Mouse (Mus musculus): ENCODE measurements at regions not wholly inside any gene's neighbourhood (a gene's known extent, or its start where the extent isn't known, plus 50 kb on each side); places are given as distances from the start of the nearest gene placed in this dataset.

- Histone ChIP-seq H3K27me3 (ENCODE audit: control insufficient read depth in 1 of 2, insufficient read depth in 2 of 2, low read length in 2 of 2) (no peaks in the 10 kb centered on the region), H3K79me2 (ENCODE audit: control insufficient read depth, insufficient read depth, low read length, poor library complexity) (no peaks in the 10 kb centered on the region), H3K4me3 (ENCODE audit: control insufficient read depth in 1 of 2, insufficient read depth in 1 of 2, low read depth in 2 of 2, low read length in 2 of 2) (no peak overlapping the region), H3K36me3 (ENCODE audit: control insufficient read depth in 1 of 2, insufficient read depth in 2 of 2, low read length in 2 of 2) (no peaks in the 10 kb centered on the region), H3K4me1 (ENCODE audit: control insufficient read depth in 1 of 2, insufficient read depth in 2 of 2, low read length in 2 of 2) (no peaks in the 10 kb centered on the region), H3K9me3 (replicated peaks; ENCODE audit: insufficient read depth, low read length) (no peaks in the 10 kb centered on the region), H3K27ac (ENCODE audit: control insufficient read depth, low read depth, low read length) (no peak overlapping the region), H3K9ac (ENCODE audit: control insufficient read depth, low read depth, low read length, poor library complexity, severe bottlenecking) (no peak overlapping the region)
- TF ChIP-seq CHD1 (IDR thresholded peaks at IDR 0.05; ENCODE audit: low read depth, low read length): no peak
- TF ChIP-seq POLR2AphosphoS2 (IDR thresholded peaks at IDR 0.05; ENCODE audit: low read length): no peak
- TF ChIP-seq ZMIZ1 (IDR thresholded peaks at IDR 0.05; ENCODE audit: low read depth, low read length): no peak
- TF ChIP-seq ZC3H11A (IDR thresholded peaks at IDR 0.05; ENCODE audit: low read depth, low read length): no peak
- no peak for TF ChIP-seq MAFK (IDR thresholded peaks at IDR 0.05; ENCODE audit: borderline replicate concordance, low read depth, low read length)
- no peak for TF ChIP-seq GABPA (IDR thresholded peaks at IDR 0.05; ENCODE audit: low read depth, low read length)
- no peak for TF ChIP-seq TCF12 (IDR thresholded peaks at IDR 0.05; ENCODE audit: low read depth, low read length)
- no peak for TF ChIP-seq USF1 (IDR thresholded peaks at IDR 0.05; ENCODE audit: low read depth, low read length)
- TF ChIP-seq KAT2A (conservative IDR thresholded peaks at IDR 0.05; ENCODE audit: low read depth, low read length): no peak
- TF ChIP-seq HCFC1 (IDR thresholded peaks at IDR 0.05; ENCODE audit: low read depth, low read length): no peak
- TF ChIP-seq MXI1 (IDR thresholded peaks at IDR 0.05; ENCODE audit: low read depth, low read length): no peak
- TF ChIP-seq CTCF (IDR thresholded peaks at IDR 0.05 in 2 of 3, conservative IDR thresholded peaks at IDR 0.05 in 1 of 3; ENCODE audit: control insufficient read depth in 1 of 3, insufficient read depth in 1 of 3, low read depth in 2 of 3, low read length in 3 of 3, poor library complexity in 1 of 3, severe bottlenecking in 1 of 3): no peak
- TF ChIP-seq UBTF (IDR thresholded peaks at IDR 0.05; ENCODE audit: borderline replicate concordance, insufficient read depth, low read depth, low read length): no peak
- no peak for TF ChIP-seq CHD2 (IDR thresholded peaks at IDR 0.05; ENCODE audit: low read length)
- no peak for TF ChIP-seq GATA1 (IDR thresholded peaks at IDR 0.05; ENCODE audit: low read depth, low read length)
- no peak for TF ChIP-seq RAD21 (IDR thresholded peaks at IDR 0.05; ENCODE audit: low read depth, low read length)
- TF ChIP-seq TAL1 (IDR thresholded peaks at IDR 0.05; ENCODE audit: low read length): no peak
- DNase-seq (ENCODE audit: low read depth, low spot score): no peak
Observed at GRCm38 (mm10) chr6:117510026-117510425, 331.0 kb upstream of the Zfp637 start.

GRCm38 (mm10) chr6:117514831-117515230 lies 326.1 kb upstream of the Zfp637 start:
- Histone ChIP-seq H3K79me2 (ENCODE audit: control insufficient read depth, insufficient read depth, low read length, poor library complexity) (no peaks in the 10 kb centered on the region), H3K9me3 (replicated peaks; ENCODE audit: insufficient read depth, low read length) (no peaks in the 10 kb centered on the region), H3K9ac (ENCODE audit: control insufficient read depth, low read depth, low read length, poor library complexity, severe bottlenecking) (no peak overlapping the region), H3K4me3 (ENCODE audit: control insufficient read depth in 1 of 2, insufficient read depth in 1 of 2, low read depth in 2 of 2, low read length in 2 of 2) (no peak overlapping the region), H3K27me3 (ENCODE audit: control insufficient read depth in 1 of 2, insufficient read depth in 2 of 2, low read length in 2 of 2) (no peaks in the 10 kb centered on the region), H3K4me1 (ENCODE audit: control insufficient read depth in 1 of 2, insufficient read depth in 2 of 2, low read length in 2 of 2) (no peaks in the 10 kb centered on the region), H3K36me3 (ENCODE audit: control insufficient read depth in 1 of 2, insufficient read depth in 2 of 2, low read length in 2 of 2) (no peaks in the 10 kb centered on the region), H3K27ac (ENCODE audit: control insufficient read depth, low read depth, low read length) (no peak overlapping the region)
- TF ChIP-seq MAFK (IDR thresholded peaks at IDR 0.05; ENCODE audit: borderline replicate concordance, low read depth, low read length): no peak
- TF ChIP-seq TCF12 (IDR thresholded peaks at IDR 0.05; ENCODE audit: low read depth, low read length): no peak
- no peak for DNase-seq (ENCODE audit: low read depth, low spot score)
